Mouse (Mus musculus) midbrain, postnatal 0 days (tissue): ENCODE measurements at regions not wholly inside any gene's neighbourhood (a gene's known extent, or its start where the extent isn't known, plus 50 kb on each side); places are given as distances from the start of the nearest gene placed in this dataset.

ENCODE experiments used
- ATAC-seq: fragments of 200-750 bp; cut with Nextera tagmentation; 2 replicates; pipeline ENCODE4 v1.8.0; 2017; ENCODE audit warnings: moderate number of reproducible peaks, mild to moderate bottlenecking, moderate TSS enrichment, moderate library complexity; ENCODE audit not compliant: low FRiP score
- DNase-seq: peaks from one replicate; pipeline ENCODE4 v3.0.0-alpha.2; 2015; ENCODE audit warnings: low spot score
- H3K27ac ChIP-seq: fragments of 300-500 bp; sonication (generic); 2 replicates; pipeline ENCODE4 v1.5.1; 2014; ENCODE audit warnings: low read depth, mild to moderate bottlenecking, low read length, mixed read lengths
- H3K27me3 ChIP-seq: fragments of 300-500 bp; sonication (generic); 2 replicates; pipeline ENCODE4 v1.6.1; 2014; ENCODE audit warnings: low read length, control low read depth, mixed read lengths; ENCODE audit not compliant: insufficient read depth
- H3K36me3 ChIP-seq: fragments of 300-500 bp; sonication (generic); 2 replicates; pipeline ENCODE4 v1.6.1; 2014; ENCODE audit warnings: low read length, control low read depth, mixed read lengths; ENCODE audit not compliant: insufficient read depth
- H3K4me1 ChIP-seq: fragments of 300-500 bp; sonication (generic); 2 replicates; pipeline ENCODE4 v1.6.1; 2014; ENCODE audit warnings: mild to moderate bottlenecking, control low read depth, antibody characterized with exemption, low read length, mixed read lengths; ENCODE audit not compliant: insufficient read depth
- H3K4me2 ChIP-seq: fragments of 300-500 bp; sonication (generic); 2 replicates; pipeline ENCODE4 v1.6.1; 2014; ENCODE audit warnings: low read depth, mild to moderate bottlenecking, low read length, mixed read lengths; ENCODE audit not compliant: poor library complexity, severe bottlenecking
- H3K4me3 ChIP-seq: fragments of 300-500 bp; sonication (generic); 2 replicates; pipeline ENCODE4 v1.5.1; 2014; ENCODE audit warnings: low read depth, mild to moderate bottlenecking, low read length, moderate library complexity
- H3K9ac ChIP-seq: fragments of 300-500 bp; sonication (generic); replicated peaks from 2 replicates; pipeline ENCODE4 v1.6.1; 2014; ENCODE audit warnings: mild to moderate bottlenecking, low read length, moderate library complexity, mixed read lengths; ENCODE audit not compliant: poor library complexity, severe bottlenecking
- H3K9me3 ChIP-seq: fragments of 300-500 bp; sonication (generic); 2 replicates; pipeline ENCODE4 v1.6.1; 2016; ENCODE audit warnings: low read length, control low read depth
- CTCF ChIP-seq: IDR thresholded peaks from 2 replicates; pipeline ENCODE4 v1.5.1; 2016; ENCODE audit warnings: antibody characterized with exemption, mild to moderate bottlenecking
- WGBS: fragments of 180-500 bp; shearing (Covaris S2); extraction: QIAGEN DNeasy Blood & Tissue Kit; methylation state at CpG from one replicate; pipeline ENCODE4 v1.1.7; 2014; 5-methylcytosine and 5-hydroxymethylcytosine counted together

GRCm38 (mm10) chr4:105695895-105696294, 93.8 kb upstream of the Gm12728 start:
- Histone ChIP-seq H3K27ac (no peak overlapping the region), H3K36me3 (no peaks in the 10 kb centered on the region), H3K9me3 (no peaks in the 10 kb centered on the region), H3K4me2 (no peak overlapping the region), H3K4me3 (no peak overlapping the region), H3K27me3 (no peaks in the 10 kb centered on the region), H3K9ac (no peak overlapping the region), H3K4me1 (no peaks in the 10 kb centered on the region)
- no peak for TF ChIP-seq CTCF
- ATAC-seq = no peak
- WGBS = 92% methylated on average over 2 of the region's 2 CpGs
- no peak for DNase-seq

GRCm38 (mm10) chr4:105697123-105697522, 92.5 kb upstream of the Gm12728 start:
- no peak overlapping the region for H3K4me2 ChIP-seq

GRCm38 (mm10) chr4:105702036-105702435, 87.6 kb upstream of the Gm12728 start:
- H3K9ac ChIP-seq = no peak overlapping the region
- no peaks in the 10 kb centered on the region for H3K27me3 ChIP-seq
- WGBS = 44% methylated on average over 3 of the region's 3 CpGs
- no peaks in the 10 kb centered on the region for H3K9me3 ChIP-seq
- H3K36me3 ChIP-seq = no peaks in the 10 kb centered on the region
- no peaks in the 10 kb centered on the region for H3K4me1 ChIP-seq
- no peak overlapping the region for H3K27ac ChIP-seq
- no peak for TF ChIP-seq CTCF
- H3K4me2 ChIP-seq = no peak overlapping the region
- ATAC-seq (no peak), DNase-seq (no peak)
- no peak overlapping the region for H3K4me3 ChIP-seq

More at GRCm38 (mm10) chr4:105697123-105697522, 92.5 kb upstream of the Gm12728 start:
- no peak for TF ChIP-seq CTCF
- DNase-seq = no peak
- no peaks in the 10 kb centered on the region for H3K9me3 ChIP-seq
- 90% methylated on average over 4 of the region's 4 CpGs for WGBS
- H3K4me3 ChIP-seq = no peak overlapping the region
- H3K36me3 ChIP-seq = no peaks in the 10 kb centered on the region
- no peak overlapping the region for H3K9ac ChIP-seq
- H3K4me1 ChIP-seq = no peaks in the 10 kb centered on the region
- H3K27ac ChIP-seq = no peak overlapping the region
- H3K27me3 ChIP-seq = no peaks in the 10 kb centered on the region
- no peak for ATAC-seq

- Histone ChIP-seq H3K27me3 (no peaks in the 10 kb centered on the region), H3K36me3 (no peaks in the 10 kb centered on the region), H3K9ac (no peak overlapping the region), H3K9me3 (no peaks in the 10 kb centered on the region), H3K27ac (no peak overlapping the region), H3K4me2 (no peak overlapping the region), H3K4me3 (no peak overlapping the region), H3K4me1 (no peaks in the 10 kb centered on the region)
- DNase-seq (no peak), ATAC-seq (no peak)
- 83% methylated on average over 3 of the region's 3 CpGs for WGBS
- no peak for TF ChIP-seq CTCF
These were observed 86.3 kb upstream of the Gm12728 start for GRCm38 (mm10) chr4:105703408-105703807.

GRCm38 (mm10) chr4:105704271-105704670, 85.4 kb upstream of the Gm12728 start:
- DNase-seq (no peak), ATAC-seq (no peak)
- Histone ChIP-seq H3K4me2 (no peak overlapping the region), H3K36me3 (no peaks in the 10 kb centered on the region), H3K4me3 (no peak overlapping the region), H3K9ac (no peak overlapping the region), H3K27ac (no peak overlapping the region), H3K27me3 (no peaks in the 10 kb centered on the region), H3K9me3 (no peaks in the 10 kb centered on the region), H3K4me1 (no peaks in the 10 kb centered on the region)
- 88% methylated on average over 9 of the region's 9 CpGs for WGBS
- TF ChIP-seq CTCF = no peak

- H3K4me1 ChIP-seq = no peaks in the 10 kb centered on the region
- no peak overlapping the region for H3K9ac ChIP-seq
- no peak for DNase-seq
- no peak overlapping the region for H3K27ac ChIP-seq
- no peaks in the 10 kb centered on the region for H3K27me3 ChIP-seq
- H3K36me3 ChIP-seq = no peaks in the 10 kb centered on the region
- H3K9me3 ChIP-seq = no peaks in the 10 kb centered on the region
- no peak for ATAC-seq
- no peak for TF ChIP-seq CTCF
- H3K4me2 ChIP-seq = no peak overlapping the region
- WGBS = 50% methylated on average over 6 of the region's 6 CpGs
- H3K4me3 ChIP-seq = no peak overlapping the region
These were observed 83.7 kb upstream of the Gm12728 start for GRCm38 (mm10) chr4:105705996-105706395.
